Mouse (Mus musculus): ENCODE measurements around the gene Pxdn.

Gene Pxdn

GRCm38 (mm10) chr12:29937308-29937707, at the start of gene Pxdn:
Pxdn (plus strand) TSS chr12:29937608.
- DNase-seq (ENCODE audit: low read depth, low spot score), result no peak

DNA sequence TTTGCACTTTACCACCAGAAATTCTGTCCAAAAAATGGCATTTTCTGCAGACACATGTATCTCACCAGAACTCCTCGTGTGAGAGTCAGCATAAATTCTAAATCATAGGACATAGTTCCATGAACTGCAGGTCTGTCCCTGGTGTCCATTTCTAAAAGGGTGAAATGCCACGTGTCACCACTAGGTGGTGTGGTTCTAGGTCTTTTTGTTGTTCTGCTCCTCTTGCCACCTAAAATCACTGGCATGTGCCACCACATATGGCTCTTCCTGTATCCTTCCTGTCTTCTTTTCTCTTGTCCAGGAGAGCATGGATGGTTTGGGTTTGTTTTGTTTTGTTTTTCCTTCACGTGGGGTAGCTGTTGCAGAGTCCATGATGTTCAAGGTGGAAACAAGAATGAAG, 42.7 kb upstream of the Pxdn start:
- DNase-seq (ENCODE audit: low read depth, low spot score), result no peak

DNA sequence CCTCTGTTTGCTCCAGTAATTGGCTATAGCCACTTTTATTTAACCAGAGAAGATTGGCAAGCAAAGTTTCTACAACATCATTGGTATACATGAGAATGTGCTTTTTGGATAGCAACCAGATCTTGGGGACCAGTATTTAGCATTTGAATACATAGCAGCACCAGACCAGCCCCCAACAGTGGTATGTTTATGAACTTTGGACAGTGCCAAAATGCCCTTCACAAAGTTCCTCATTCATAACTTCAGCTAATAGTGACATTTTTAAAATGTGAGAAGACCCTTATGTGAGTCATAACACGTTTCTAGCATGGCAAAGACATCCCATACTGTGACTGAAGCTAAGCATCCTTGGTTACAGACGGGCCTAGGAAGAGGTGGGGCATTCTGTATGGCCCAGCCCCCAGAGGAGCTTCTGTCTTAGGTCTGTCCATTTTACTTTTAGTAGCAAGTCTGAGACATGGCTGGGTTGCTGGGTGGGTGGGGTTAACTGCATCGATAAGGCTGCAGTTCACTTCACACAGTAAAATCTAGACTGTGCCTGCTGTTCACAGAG, 39.8 kb upstream of the Pxdn start:
- no peak for DNase-seq (ENCODE audit: low read depth, low spot score)

DNA sequence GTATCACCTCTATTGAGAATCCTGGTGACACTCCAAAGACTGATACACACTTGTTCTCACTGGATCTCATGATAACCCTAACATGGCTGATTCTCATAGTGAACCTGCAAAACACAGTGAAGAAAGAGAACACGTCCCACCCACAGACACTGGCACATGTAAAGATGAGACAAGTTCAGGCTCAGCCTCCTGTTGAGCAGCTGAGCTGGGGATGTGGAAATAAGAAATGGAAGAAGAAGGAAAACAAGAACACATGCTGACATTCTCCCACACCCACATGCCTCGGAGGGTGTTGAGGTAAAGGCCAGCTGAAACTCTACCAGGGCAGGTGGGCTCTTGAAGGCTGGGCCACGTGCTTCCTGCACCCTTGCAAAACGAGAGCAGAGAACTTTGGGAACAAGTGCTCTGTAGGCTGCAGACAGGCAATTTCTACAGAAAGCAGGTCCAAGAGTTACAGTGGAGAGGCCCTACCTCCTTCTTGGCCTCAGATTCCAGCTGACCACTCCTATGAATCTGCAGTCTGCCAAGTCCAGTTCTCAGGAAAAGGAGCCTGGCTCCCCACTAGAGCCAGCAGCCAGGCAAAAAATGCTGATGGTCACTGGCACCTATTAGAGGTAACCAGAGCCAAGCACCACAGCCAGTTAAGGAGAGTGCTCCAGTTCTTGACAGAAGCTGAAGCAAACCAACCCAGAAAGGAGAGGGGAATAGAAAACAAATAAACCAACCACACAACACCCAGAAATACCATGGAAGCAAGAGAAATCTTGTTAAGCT, 33.1 kb upstream of the Pxdn start:
- DNase-seq (ENCODE audit: low read depth, low spot score), result no peak

DNA sequence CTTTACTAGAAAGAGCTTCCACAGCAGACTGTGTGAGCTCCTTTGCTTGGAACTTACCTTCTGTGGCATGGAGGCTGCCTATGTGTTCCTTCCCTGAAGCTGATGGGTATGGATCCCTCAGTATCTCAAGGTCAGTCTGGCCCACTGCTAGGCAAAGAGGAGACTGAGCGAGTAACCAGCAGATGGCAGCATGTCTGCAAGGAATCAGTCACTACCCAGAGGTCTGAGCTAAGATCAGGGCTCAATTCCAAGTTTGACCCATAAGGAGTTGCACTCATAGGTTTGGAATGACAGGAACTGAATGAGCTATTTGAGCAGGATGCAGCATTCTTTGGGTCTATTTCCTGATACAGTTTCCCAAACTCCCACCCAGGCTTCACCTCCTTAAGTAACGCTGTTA, 30.4 kb upstream of the Pxdn start:
- no peak for DNase-seq (ENCODE audit: low read depth, low spot score)

DNA sequence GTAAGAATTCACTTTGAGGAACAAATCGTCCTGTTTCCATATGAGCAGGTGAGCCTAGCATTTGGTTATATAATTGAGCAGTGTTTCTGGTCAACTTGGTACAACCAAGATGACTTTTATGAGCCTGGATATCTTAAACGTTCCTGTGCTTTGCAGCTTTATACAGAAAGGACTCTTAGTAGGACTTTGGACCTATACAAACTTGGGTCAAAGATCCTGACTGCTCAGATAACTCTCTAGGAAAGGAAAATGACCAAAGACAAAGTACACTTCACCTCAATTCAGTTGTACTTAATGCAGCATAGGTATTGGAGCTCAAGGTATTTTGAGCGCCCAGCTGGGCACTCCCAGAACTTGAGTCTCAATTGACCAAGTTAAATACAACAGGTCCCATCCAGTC, 21.3 kb upstream of the Pxdn start:
- DNase-seq (ENCODE audit: low read depth, low spot score), result no peak

GRCm38 (mm10) chr12:29916807-29917206, 20.6 kb upstream of the Pxdn start:
- no peak for DNase-seq (ENCODE audit: low read depth, low spot score)

DNA sequence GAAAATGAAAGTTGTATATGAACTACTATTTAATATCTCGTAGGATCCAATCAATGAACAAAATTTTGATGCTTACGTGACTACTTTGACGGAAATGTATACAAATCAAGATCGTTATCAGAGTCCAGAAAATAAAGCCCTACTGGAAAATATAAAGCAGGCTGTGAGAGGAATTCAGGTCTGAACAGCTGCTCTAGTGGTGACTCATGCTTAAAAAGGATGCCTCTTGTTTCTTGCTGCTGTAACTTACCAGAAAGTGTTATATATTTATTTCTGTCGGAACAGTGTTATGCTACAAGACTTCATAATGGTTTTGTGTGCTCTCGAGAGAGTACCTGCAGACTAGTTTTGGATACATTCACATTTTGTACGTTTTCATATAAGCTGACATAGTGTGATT, 17.1 kb upstream of the Pxdn start:
- no peak for DNase-seq (ENCODE audit: low read depth, low spot score)

- no peak for DNase-seq (ENCODE audit: low read depth, low spot score)
Measured at GRCm38 (mm10) chr12:29921481-29921880, 15.9 kb upstream of the Pxdn start.

- DNase-seq (ENCODE audit: low read depth, low spot score), result no peak
Measured at GRCm38 (mm10) chr12:29926896-29927295, 10.5 kb upstream of the Pxdn start.

- DNase-seq (ENCODE audit: low read depth, low spot score), result no peak
Measured at GRCm38 (mm10) chr12:29930591-29930990, 6.8 kb upstream of the Pxdn start.

DNA sequence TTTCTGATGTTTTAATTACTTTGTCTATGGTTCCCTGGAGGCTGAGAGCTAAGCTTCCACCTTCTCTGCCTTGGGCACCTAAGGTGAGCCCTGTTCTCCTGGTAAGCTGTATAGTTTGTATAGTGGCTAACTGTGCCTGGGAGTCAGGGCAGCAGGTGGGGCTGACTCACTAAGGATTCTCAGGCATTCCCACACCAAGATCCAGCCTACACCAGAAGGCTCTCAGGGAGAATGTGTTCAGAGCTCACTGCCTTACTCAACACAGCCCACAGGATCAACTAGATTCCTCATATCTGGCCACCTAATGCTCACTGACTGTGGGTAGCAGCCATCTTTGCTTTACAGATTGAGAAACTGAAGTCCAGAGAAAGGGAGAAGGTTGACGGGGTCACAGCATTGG, 4.5 kb upstream of the Pxdn start:
- no peak for DNase-seq (ENCODE audit: low read depth, low spot score)

- no peak for DNase-seq (ENCODE audit: low read depth, low spot score)
Measured at GRCm38 (mm10) chr12:29933501-29933900, 3.9 kb upstream of the Pxdn start.

GRCm38 (mm10) chr12:29934120-29934581, 3.3 kb upstream of the Pxdn start:
- DNase-seq (ENCODE audit: low read depth, low spot score), result no peak

- no peak for DNase-seq (ENCODE audit: low read depth, low spot score)
Measured at GRCm38 (mm10) chr12:29937851-29938375, 505 bp downstream of the Pxdn start.

DNA sequence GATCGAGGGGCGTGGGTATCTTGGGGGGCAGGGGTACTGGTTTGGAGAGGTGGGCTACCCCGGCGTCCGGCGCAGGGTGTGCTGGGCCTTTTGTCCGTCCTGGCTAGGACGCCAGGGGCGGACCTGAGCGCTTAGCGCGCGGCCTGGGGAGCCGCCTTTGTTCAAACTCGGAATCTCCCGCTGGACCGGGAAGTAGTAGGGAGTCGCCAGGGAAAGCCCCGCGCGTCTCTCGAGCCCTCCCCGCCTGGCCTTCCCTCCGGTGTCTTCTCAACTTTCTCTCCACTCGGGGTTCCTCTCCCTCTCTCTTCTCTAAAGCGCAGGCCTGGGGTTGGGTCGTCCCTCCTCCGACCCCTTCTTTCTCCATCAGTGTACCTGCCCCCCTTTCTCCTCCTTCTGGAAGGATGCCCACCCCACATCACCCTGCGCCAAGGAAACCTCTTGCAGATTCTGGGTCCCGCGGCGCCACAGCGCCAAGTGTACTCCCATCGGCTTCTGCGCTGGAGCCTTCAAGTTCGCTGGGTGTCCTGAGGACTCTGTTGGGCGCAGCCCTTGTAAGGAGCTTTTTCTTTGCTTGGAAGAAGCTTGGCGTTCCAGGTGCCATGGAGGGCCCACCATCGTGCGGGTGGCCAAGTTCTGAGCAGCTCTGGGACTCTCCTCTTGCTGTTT, 1.1 kb downstream of the Pxdn start:
- no peak for DNase-seq (ENCODE audit: low read depth, low spot score)

DNA sequence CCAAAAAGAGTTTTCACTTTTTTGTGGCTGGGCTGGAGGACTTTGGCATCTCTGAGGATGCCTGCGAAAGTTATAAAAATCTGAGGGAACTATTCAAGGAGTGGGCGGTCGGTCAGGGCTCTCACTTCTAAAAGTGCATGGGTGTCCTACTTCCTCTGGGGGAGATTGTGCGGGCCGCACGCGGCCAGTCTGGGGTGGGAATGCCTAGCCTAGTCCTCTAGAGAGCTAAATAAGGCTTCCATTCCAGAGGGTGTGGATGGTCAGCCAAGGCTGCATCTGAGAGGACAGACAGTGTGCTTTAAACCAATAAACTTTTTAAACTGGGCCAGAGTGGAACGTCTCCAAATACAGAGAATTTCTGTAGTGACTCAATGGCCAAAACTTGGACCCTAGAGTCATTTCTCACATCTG, 1.9 kb downstream of the Pxdn start:
- no peak for DNase-seq (ENCODE audit: low read depth, low spot score)

DNA sequence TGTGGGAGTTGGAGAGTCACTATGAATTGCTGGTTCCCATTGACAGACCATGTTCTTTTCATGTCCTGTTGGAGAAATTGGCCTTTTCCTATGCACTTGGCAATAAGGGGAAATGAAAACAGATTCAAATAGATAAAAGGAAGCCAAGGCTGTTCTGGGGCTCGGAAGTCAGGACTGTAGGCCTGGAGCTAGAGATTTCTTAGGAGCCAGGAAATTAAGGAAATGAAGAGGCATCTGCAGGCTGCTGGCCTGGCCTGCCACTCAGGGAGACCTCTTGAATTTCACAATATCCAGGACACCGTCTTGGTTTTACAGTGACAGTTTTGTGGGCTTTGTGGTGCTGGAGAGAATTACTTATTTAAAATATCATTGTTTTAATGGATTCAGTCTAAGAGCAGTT, 5.0 kb downstream of the Pxdn start:
- no peak for DNase-seq (ENCODE audit: low read depth, low spot score)

DNA sequence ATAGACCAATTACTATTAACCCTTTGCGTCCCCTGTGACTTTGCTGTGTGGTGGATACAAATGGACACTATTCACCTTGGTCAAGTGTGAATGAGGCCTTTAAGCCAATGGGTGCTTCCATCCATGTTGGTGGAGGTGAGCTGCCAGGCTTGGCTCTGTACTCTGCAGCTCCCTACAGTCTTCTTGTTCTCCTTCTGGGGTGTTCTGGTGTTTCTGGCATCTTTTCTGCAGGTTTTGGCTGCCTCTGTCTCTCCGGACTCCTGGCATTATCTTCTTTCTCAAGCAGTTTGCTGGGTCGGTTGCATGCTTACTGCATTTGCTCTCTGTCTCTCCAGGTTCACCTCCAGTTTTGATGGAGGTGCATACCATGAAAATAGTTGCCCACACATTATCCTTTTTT, 7.2 kb downstream of the Pxdn start:
- no peak for DNase-seq (ENCODE audit: low read depth, low spot score)

- no peak for DNase-seq (ENCODE audit: low read depth, low spot score)
Measured at GRCm38 (mm10) chr12:29945182-29945743, 7.9 kb downstream of the Pxdn start.

GRCm38 (mm10) chr12:29951043-29951442, 13.6 kb downstream of the Pxdn start:
- DNase-seq (ENCODE audit: low read depth, low spot score), result no peak

GRCm38 (mm10) chr12:29951485-29951884, 14.1 kb downstream of the Pxdn start:
- no peak for DNase-seq (ENCODE audit: low read depth, low spot score)
